Mouse (Mus musculus): ENCODE results near the gene Stx1a. TPM values are rescaled to one million over a fixed set of nuclear protein-coding genes. Genes with fewer than 3 reads are reported as not detected.
"Not testable (repeated sequence)": the region's sequence is repeated elsewhere in the genome, so short reads cannot be mapped to it uniquely, and the experiment has no call there.

Gene Stx1a
- polyA plus RNA-seq, 1 experiment = 10.5 TPM

DNA sequence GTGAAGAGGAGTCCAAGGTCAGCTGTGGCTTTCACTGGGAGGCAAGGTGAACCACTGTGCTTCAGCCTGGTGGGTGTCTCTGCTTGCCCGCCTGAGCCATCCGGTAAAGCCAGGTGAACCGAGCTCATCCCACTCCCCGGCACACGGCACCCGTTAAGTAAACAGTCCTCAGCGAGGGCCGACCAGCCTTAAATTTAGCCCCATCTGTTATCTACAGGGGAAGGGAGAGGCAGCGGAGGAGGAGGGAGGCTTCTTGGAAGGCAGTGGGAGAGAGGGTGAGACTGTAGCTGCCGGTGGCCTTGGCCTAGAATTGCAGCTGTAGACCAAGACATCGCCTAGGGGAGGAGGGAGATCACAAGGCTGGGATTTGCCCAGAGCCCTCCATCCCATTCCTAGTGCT is 17.5 kb downstream of the Stx1a start:
- Histone ChIP-seq H3K9me3 (replicated peaks; ENCODE audit: control insufficient read depth, insufficient read depth, low read length, poor library complexity, severe bottlenecking) (no peaks in the 10 kb centered on the region), H3K36me3 (ENCODE audit: control insufficient read depth, insufficient read depth, low read length, poor library complexity, severe bottlenecking) (peaks cover 2% of the 10 kb centered on the region; the same call in 1 of the 2 replicates), H3K4me1 (ENCODE audit: control insufficient read depth, insufficient read depth, low read length) (no peaks in the 10 kb centered on the region), H3K27me3 (ENCODE audit: control insufficient read depth, insufficient read depth, low read length, poor library complexity, severe bottlenecking) (no peaks in the 10 kb centered on the region), H3K4me3 (ENCODE audit: low read depth, low read length) (no peak overlapping the region), H3K27ac (ENCODE audit: insufficient read depth, low read length) (no peak overlapping the region), H3K9ac (ENCODE audit: low read depth, poor library complexity, severe bottlenecking) (no peak overlapping the region)
- no peak for TF ChIP-seq CTCF (IDR thresholded peaks at IDR 0.05; ENCODE audit: low read depth, low read length)
- TF ChIP-seq POLR2A (IDR thresholded peaks at IDR 0.05; ENCODE audit: insufficient read depth, low read length) = no peak
- TF ChIP-seq EP300 (IDR thresholded peaks at IDR 0.05; ENCODE audit: insufficient read depth, low read depth, low read length) = no peak

DNA sequence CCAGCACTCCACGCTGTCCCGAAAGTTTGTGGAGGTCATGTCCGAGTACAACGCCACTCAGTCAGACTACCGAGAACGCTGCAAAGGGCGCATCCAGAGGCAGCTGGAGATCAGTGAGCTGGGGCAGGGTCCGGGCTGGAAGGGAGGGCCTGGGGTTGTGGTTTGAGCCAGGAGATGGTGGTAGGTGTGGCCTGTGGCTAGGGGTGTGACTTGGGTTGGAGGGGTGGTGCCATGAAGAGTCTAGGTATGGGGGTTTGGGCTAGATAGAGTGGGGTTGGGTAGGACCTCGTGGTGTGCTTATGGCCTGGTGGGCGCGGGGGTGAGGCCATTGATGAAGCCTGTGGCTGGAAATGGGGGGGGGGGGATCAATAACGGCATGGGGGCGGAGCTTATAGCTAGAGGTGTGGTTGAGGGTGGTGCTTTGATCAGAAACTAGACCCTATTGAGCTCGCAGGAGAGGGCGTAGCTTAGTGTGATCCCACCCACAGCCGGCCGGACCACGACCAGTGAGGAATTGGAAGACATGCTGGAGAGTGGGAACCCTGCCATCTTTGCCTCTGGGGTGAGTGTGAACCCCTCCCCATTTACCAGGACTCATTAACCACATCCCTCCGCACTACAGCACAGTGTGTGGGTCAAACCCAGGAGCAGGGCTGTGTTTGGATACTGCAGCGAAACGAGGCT is 19.0 kb downstream of the Stx1a start:
- Histone ChIP-seq H3K36me3 (ENCODE audit: control insufficient read depth, insufficient read depth, low read length, poor library complexity, severe bottlenecking) (peaks cover 3% of the 10 kb centered on the region; the same call in 1 of the 2 replicates), H3K4me3 (ENCODE audit: low read depth, low read length) (peak overlapping the region; percentile 76), H3K27me3 (ENCODE audit: control insufficient read depth, insufficient read depth, low read length, poor library complexity, severe bottlenecking) (no peaks in the 10 kb centered on the region), H3K27ac (ENCODE audit: insufficient read depth, low read length) (no peak overlapping the region), H3K9me3 (replicated peaks; ENCODE audit: control insufficient read depth, insufficient read depth, low read length, poor library complexity, severe bottlenecking) (no peaks in the 10 kb centered on the region), H3K4me1 (ENCODE audit: control insufficient read depth, insufficient read depth, low read length) (no peaks in the 10 kb centered on the region), H3K9ac (ENCODE audit: low read depth, poor library complexity, severe bottlenecking) (peak overlapping the region; percentile 27)
- TF ChIP-seq POLR2A (IDR thresholded peaks at IDR 0.05; ENCODE audit: insufficient read depth, low read length) (peak; percentile 4), EP300 (IDR thresholded peaks at IDR 0.05; ENCODE audit: insufficient read depth, low read depth, low read length) (no peak), CTCF (IDR thresholded peaks at IDR 0.05; ENCODE audit: low read depth, low read length) (no peak)

DNA sequence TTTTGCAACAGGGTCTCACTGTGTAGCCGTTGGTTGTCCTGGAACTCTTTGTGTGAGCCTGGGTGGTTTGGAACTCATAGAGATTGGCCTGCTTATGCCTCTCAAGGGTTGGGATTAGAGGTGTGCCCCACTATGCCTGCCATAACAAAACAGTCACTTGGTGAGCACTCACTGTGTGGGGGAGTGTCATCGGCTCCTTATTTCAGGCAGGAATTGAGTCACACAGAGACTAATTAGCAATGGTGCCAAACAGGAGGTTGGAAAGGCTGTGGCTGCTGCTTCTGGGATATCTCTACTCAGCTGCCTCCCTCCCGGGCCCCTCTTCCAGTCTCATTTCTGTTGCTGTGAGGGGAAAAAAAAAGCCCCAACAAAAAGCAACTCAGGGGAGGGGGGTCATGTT is 21.3 kb downstream of the Stx1a start:
- Histone ChIP-seq H3K9ac (ENCODE audit: low read depth, poor library complexity, severe bottlenecking) (no peak overlapping the region), H3K9me3 (replicated peaks; ENCODE audit: control insufficient read depth, insufficient read depth, low read length, poor library complexity, severe bottlenecking) (no peaks in the 10 kb centered on the region), H3K4me3 (ENCODE audit: low read depth, low read length) (no peak overlapping the region), H3K27me3 (ENCODE audit: control insufficient read depth, insufficient read depth, low read length, poor library complexity, severe bottlenecking) (no peaks in the 10 kb centered on the region), H3K4me1 (ENCODE audit: control insufficient read depth, insufficient read depth, low read length) (no peaks in the 10 kb centered on the region), H3K36me3 (ENCODE audit: control insufficient read depth, insufficient read depth, low read length, poor library complexity, severe bottlenecking) (peaks cover 3% of the 10 kb centered on the region; the same call in 1 of the 2 replicates), H3K27ac (ENCODE audit: insufficient read depth, low read length) (no peak overlapping the region)
- TF ChIP-seq POLR2A (IDR thresholded peaks at IDR 0.05; ENCODE audit: insufficient read depth, low read length) = no peak
- TF ChIP-seq CTCF (IDR thresholded peaks at IDR 0.05; ENCODE audit: low read depth, low read length) = no peak
- no peak for TF ChIP-seq EP300 (IDR thresholded peaks at IDR 0.05; ENCODE audit: insufficient read depth, low read depth, low read length)

DNA sequence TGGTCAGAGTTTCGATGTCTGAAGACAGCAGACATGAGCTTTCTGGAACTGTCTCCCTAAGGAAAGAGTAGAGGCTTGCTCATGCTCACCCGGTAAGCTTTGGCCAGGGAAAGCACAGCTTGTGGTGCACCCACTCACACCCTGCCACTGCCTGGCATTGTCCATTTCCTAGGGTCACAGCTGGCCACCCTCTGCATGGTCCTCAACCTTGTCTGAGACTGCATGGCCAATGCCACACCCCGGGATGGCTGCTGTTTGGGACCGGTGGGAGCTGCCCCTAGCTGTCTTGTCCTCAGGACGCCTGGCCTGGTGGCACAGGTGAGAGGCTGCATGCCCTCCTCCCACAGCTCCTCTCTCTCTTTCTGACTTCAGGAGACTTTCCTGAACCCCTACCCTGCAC is 25.3 kb downstream of the Stx1a start:
- Histone ChIP-seq H3K27me3 (ENCODE audit: control insufficient read depth, insufficient read depth, low read length, poor library complexity, severe bottlenecking) (no peaks in the 10 kb centered on the region), H3K27ac (ENCODE audit: insufficient read depth, low read length) (no peak overlapping the region), H3K4me1 (ENCODE audit: control insufficient read depth, insufficient read depth, low read length) (no peaks in the 10 kb centered on the region), H3K9ac (ENCODE audit: low read depth, poor library complexity, severe bottlenecking) (no peak overlapping the region), H3K36me3 (ENCODE audit: control insufficient read depth, insufficient read depth, low read length, poor library complexity, severe bottlenecking) (peaks cover 6% of the 10 kb centered on the region), H3K4me3 (ENCODE audit: low read depth, low read length) (no peak overlapping the region), H3K9me3 (replicated peaks; ENCODE audit: control insufficient read depth, insufficient read depth, low read length, poor library complexity, severe bottlenecking) (no peaks in the 10 kb centered on the region)
- TF ChIP-seq CTCF (IDR thresholded peaks at IDR 0.05; ENCODE audit: low read depth, low read length) (no peak), POLR2A (IDR thresholded peaks at IDR 0.05; ENCODE audit: insufficient read depth, low read length) (no peak), EP300 (IDR thresholded peaks at IDR 0.05; ENCODE audit: insufficient read depth, low read depth, low read length) (no peak)

DNA sequence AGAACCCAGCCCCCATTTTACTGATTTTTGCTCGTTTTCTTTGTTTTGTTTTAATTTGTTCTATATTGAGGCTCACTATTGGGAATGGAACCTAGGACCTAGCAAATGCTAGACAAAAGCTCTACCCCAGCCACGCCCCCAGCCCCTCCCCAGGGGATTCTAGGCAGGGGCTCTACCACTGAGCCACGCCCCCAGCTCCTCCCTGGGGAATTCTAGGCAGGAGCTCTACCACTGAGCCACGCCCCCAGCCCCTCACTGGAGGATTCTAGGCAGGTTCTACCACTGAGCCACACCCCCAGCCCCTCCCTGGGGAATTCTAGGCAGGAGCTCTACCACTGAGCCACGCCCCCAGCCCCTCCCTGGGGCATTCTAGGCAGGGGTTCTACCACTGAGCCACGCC is 26.0 kb downstream of the Stx1a start:
- not testable (repeated sequence) for H3K9me3 ChIP-seq (replicated peaks; ENCODE audit: control insufficient read depth, insufficient read depth, low read length, poor library complexity, severe bottlenecking); H3K27ac ChIP-seq (ENCODE audit: insufficient read depth, low read length); H3K9ac ChIP-seq (ENCODE audit: low read depth, poor library complexity, severe bottlenecking); H3K36me3 ChIP-seq (ENCODE audit: control insufficient read depth, insufficient read depth, low read length, poor library complexity, severe bottlenecking); H3K4me1 ChIP-seq (ENCODE audit: control insufficient read depth, insufficient read depth, low read length); H3K4me3 ChIP-seq (ENCODE audit: low read depth, low read length); H3K27me3 ChIP-seq (ENCODE audit: control insufficient read depth, insufficient read depth, low read length, poor library complexity, severe bottlenecking)

DNA sequence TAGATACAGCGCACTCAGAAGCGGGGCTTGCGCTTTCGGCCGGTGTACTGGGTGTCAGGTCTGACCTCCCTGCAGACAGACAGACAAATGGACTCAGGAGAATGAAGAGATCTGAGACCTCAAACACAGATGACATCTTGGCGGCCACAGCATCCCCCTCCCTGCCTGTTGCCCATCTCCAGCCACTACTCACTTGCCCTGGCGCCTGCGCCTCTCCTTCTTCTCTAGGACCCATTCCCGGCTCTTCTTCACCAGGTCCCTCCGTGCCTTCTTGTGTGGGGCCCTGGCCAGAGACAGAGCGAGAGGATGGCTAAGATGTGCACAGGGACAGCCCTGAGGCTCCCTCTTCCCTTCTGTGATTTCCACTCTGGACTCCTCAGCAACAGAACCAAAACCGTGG is 30.1 kb downstream of the Stx1a start:
- H3K36me3 ChIP-seq (ENCODE audit: control insufficient read depth, insufficient read depth, low read length, poor library complexity, severe bottlenecking) = peaks cover 10% of the 10 kb centered on the region; the same call in 1 of the 2 replicates
- H3K27ac ChIP-seq (ENCODE audit: insufficient read depth, low read length) = no peak overlapping the region
- TF ChIP-seq POLR2A (IDR thresholded peaks at IDR 0.05; ENCODE audit: insufficient read depth, low read length) (no peak), EP300 (IDR thresholded peaks at IDR 0.05; ENCODE audit: insufficient read depth, low read depth, low read length) (no peak), CTCF (IDR thresholded peaks at IDR 0.05; ENCODE audit: low read depth, low read length) (no peak)

More for the DNA sequence above, 30.1 kb downstream of the Stx1a start:
- no peaks in the 10 kb centered on the region for H3K4me1 ChIP-seq (ENCODE audit: control insufficient read depth, insufficient read depth, low read length)
- no peak overlapping the region for H3K4me3 ChIP-seq (ENCODE audit: low read depth, low read length)
- H3K9me3 ChIP-seq (replicated peaks; ENCODE audit: control insufficient read depth, insufficient read depth, low read length, poor library complexity, severe bottlenecking) = no peaks in the 10 kb centered on the region
- H3K9ac ChIP-seq (ENCODE audit: low read depth, poor library complexity, severe bottlenecking) = no peak overlapping the region
- H3K27me3 ChIP-seq (ENCODE audit: control insufficient read depth, insufficient read depth, low read length, poor library complexity, severe bottlenecking) = no peaks in the 10 kb centered on the region
